Mouse (Mus musculus) T-cell, adult 2 months (primary cell): Measurements from ENCODE around the gene Xrcc2.
"Not testable (repeated sequence)": the region's sequence is repeated elsewhere in the genome, so short reads cannot be mapped to it uniquely, and the experiment has no call there.

Source experiments
- DNase-seq: peaks from one replicate; pipeline ENCODE4 v3.0.0; 2022; ENCODE audit warnings: low spot score

Gene Xrcc2

DNA sequence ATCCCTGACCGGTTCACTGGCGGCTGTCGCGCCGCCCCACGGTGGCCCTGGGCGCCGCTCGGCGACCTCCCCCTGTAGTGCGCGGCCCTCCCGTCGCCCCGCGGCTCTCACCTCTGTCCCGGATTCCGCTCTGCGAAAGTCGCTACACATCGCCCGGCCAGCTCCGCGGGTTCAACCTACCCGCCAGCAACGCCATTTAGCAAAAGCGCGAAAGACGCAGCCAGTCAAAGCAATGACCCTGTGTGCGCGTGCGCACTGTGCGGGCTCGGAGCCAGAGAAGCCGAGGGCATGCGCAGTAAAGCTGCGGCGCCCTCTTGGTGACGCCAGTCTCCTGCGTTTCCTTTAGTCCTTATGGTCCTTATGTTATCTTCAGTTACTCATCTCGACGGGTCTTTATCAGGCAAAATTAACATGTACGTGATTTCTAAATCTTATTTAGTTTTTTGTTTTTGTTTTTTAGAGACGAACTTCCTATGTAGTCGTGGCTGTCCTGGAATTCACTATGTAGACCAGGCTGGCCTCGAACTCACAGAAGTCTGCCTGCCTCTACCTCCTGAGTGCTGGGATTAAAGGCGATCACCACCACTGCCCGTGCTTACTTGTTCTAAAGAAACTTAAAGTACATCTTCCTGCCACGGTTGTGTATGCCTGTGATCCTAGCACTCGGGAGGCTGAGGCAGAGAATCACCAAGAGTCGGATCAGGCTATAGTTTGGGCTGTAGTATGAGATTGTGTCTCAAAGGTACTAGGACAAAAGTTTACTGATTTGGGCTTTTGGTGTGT lies at the start of gene Xrcc2:
Xrcc2 (minus strand) TSS at position 259 of the 783 bp plus-strand sequence.
- DNase-seq = peak; percentile 95

GRCm38 (mm10) chr5:25754236-25754766 lies 48.7 kb upstream of the Xrcc2 start:
- DNase-seq = no peak

DNA sequence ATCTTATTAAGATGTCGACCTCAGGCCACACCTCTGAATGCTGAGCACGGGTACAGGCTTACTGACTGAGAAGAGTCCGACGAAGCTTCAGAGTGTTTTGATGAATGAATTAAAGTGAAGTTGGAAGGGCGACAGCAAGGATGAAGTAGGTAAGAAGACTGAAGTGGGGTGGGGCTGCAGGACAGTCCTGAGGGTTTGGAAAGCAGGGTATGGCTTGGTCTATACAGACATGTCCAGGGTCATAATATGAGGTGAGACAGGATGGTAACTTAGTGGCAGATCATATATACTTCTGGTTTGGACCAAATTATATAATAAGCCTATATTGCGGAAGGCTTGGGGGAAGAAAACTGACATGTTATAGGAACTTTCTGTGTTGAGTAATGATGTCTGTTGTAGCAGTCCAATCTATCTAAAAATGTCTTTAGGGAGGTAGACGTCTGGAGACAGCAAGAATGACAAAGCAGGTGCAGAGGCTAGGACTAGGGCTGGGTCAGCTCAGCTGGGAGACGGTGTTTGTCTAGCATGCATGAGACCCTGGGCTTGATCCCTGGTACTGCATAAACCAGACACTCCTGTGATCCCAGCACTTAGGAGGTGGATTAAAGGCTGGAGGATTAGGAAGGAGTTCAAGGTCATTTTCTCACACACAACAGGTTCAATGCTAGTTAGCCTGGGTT lies 48.1 kb upstream of the Xrcc2 start:
- DNase-seq = no peak

GRCm38 (mm10) chr5:25752862-25753261 lies 47.2 kb upstream of the Xrcc2 start:
- DNase-seq = no peak

DNA sequence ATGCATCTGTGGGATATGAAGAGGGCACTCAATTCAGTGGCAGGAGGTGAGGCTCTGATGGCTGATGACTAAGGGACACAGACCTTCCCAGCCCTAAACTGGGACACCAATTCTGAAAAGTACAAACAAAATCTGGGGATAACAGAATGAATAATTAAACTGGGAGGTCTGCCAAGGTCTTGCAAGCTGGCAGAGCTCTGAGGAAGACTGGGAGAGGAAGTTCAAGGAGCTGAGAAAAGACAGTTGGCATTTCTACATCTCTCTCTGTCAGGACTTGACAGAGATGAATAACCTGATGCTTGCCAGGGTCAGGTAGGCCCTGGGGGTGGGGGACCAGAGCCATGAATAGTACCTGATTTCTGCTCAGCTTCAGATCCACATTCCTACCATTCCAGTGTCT lies 45.9 kb upstream of the Xrcc2 start:
- DNase-seq = no peak

DNA sequence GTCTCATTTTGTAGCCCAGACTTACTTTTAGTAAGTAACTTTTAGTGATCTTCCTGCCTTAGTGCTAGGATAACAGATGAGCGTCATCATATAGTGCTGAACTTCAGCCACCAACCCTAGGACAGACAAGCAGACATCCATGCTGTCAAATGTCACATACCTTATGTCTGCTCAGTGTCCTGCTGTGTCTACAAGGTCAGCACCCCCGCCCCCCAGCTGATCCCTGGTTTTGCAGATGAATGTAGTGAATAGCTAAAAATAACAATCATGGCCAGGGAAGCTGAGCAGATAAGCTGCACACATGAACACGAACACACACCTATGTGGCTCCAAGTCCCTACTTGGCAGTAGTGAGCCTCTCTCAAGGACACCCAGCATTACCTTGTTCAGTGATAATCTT lies 43.0 kb upstream of the Xrcc2 start:
- DNase-seq = no peak

- no peak for DNase-seq
Measured at GRCm38 (mm10) chr5:25747904-25748303, 42.3 kb upstream of the Xrcc2 start.

DNA sequence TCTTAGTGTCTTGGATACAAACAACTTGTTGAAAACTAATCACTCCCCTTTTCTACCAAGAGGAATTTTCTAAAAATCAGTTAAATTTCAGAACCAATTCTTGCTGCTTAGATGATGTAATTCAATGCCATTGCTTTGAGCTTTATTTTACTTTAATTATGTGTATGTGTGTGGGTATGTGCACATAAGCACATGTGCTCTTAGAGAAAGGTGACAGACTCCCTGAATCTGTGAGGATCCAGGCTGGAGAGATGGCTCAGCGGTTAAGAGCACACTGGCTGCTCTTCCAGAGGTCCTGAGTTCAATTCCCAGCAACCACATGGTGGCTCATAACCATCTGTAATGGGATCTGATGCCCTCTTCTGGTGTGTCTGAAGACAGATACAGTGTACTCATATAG lies 33.3 kb upstream of the Xrcc2 start:
- DNase-seq = not testable (repeated sequence)

DNA sequence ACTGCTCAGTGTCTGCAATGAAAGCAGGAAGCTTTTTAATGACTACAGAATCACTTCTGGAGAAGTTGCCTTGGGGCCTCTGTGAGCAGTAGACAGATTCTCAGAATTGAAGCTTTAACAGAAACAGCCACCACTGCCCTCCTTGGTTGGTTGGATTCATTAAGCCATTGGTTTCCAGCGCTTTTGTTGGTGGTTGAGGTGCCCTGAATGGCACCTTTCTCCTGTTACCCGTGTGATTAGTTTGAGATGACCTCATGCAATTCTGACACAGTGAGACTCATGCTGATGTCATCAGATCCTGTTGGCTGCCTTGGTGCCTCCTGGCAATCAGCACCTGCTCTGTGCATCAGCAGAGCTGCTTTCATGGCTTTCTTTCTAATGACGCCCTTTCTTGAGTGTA lies 32.8 kb upstream of the Xrcc2 start:
- no peak for DNase-seq

DNA sequence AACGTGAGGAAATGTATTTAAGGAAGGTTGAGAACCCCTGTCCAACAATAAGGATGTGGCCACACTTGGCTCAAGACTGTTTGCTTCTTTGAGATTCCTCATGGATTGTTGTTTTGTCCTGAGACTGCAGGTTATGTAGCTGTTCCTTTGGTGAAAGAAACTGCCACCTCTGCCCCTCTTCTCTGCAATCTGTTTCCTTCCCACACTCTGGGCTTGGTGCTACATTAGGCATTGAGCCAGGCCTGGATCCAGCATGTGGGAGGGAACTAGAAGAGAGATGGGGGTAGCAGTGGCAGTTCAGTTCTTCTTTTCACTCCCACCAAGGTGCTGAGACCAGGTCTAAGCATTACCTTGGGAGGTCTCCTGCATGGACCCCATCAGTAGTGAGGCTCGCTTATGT lies 30.2 kb upstream of the Xrcc2 start:
- DNase-seq = no peak

DNA sequence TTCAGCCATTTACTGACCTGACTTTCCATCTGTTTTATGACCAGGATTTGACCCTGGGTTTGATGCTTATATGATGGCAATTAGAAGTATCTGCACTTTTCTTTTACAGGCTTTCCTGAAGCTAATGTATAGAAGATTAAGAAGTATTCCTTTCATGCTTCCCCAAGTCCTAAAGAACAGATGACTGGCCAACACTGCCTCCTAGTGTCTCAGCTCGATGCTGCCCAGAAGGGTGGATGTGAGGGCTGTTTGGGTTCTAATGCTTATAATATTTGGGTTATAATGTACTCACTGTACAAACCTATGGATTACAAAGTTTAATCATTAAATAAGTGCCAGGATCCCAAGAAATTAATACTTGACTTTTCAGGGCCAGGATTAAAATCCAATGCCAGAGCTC lies 28.7 kb upstream of the Xrcc2 start:
- peak; percentile 11 for DNase-seq

- DNase-seq = no peak
Measured at GRCm38 (mm10) chr5:25724134-25724675, 18.6 kb upstream of the Xrcc2 start.

GRCm38 (mm10) chr5:25723016-25723415 lies 17.4 kb upstream of the Xrcc2 start:
- no peak for DNase-seq

GRCm38 (mm10) chr5:25719390-25719789 lies 13.8 kb upstream of the Xrcc2 start:
- no peak for DNase-seq

- DNase-seq = peak; percentile 47
Measured at GRCm38 (mm10) chr5:25713001-25713706, 7.5 kb upstream of the Xrcc2 start.

DNA sequence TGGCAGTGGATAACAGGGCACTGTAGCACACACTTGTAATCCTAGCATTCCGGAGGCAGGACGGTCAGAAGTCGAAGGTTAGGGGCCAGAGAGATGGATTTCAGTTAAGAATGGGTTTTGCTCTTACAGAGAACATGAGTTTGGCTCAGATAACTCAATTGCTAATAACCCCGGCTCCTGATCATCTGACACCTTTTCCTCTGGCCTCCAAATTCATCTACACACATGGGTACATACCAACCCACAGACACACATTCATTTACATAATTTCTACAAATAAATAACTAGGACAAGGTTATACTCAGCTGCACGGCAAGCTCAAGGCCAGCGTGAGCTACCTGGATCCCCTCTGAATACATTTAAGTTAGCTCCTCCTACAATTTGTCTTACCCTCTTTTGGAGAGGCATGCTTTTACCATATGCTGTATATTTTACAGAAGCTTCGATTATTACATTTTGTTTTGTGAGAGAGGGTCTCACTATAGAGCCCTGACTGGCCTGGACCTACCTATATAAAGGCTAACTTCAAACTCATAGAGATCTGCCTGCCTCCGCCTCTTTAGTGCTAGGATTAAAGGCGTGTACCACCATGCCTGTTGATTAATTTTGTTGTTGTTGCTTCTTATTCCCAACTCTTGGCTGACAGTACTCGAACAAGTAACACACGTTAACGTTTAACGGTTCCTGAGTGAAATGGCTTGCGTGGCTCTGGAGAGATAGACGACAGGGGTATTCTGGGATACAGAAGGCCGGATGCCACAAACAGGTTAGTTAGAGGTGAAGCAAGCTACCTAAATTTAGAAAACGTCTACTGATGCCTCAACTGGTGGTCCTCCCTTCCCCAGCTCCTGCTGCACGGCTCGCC lies 691 bp downstream of the Xrcc2 start:
- DNase-seq = no peak

DNA sequence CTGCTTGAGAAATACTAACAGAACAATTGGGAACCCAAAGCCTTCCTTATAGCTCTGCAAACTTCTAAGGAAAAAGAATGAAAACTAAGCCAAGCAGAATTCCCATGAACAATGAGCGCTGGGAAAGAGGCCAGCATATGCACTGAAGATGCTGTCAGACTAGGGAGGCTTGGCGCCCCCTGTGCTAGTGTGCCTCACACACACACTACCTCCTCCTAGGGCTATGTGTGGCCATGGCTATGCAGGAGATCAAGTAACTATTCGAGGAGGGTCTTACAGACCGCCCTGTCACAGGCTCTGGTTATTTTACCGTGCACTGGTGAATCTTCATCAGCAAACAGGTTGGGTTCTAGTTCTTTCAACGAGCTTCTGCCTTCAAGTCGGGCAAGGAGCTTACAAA lies 7.7 kb downstream of the Xrcc2 start:
- no peak for DNase-seq

DNA sequence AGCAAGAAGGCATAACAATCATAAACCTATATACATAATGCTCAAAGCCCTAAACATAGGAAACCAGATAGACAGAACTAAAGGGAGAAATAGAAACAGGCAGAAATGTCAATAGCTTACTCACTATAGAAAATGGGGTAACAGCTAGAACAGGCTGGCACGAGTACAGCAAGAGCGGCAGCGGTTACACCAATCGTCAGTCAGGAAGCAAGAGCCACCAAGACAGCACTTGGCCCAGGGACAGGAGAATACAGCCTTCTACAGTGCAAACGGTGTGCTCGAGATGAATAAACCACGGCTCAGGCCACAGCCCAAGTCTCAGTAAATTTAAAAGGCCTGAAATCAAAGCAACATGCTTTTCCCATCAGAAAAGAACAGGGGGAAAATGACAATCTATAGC lies 9.4 kb downstream of the Xrcc2 start:
- DNase-seq = no peak

DNA sequence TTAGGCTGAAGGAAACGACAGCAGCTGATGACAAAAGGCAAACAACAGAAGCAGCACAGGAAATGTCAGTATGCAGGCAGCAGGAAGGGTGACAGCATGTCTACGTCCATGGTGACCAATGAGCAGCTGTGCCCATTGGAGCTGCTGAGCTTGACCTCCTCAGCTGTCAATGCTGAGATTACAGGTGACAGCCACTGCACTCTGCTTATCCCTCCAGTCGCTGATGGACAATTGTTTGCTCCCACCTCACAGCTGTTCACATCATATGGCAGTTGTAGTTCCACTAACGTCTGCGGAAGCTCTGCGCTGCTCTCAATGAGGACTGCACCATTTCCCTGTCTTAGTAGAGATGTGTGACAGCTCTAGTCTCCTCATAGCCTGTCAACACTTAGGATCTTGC lies 9.8 kb downstream of the Xrcc2 start:
- DNase-seq = no peak

DNA sequence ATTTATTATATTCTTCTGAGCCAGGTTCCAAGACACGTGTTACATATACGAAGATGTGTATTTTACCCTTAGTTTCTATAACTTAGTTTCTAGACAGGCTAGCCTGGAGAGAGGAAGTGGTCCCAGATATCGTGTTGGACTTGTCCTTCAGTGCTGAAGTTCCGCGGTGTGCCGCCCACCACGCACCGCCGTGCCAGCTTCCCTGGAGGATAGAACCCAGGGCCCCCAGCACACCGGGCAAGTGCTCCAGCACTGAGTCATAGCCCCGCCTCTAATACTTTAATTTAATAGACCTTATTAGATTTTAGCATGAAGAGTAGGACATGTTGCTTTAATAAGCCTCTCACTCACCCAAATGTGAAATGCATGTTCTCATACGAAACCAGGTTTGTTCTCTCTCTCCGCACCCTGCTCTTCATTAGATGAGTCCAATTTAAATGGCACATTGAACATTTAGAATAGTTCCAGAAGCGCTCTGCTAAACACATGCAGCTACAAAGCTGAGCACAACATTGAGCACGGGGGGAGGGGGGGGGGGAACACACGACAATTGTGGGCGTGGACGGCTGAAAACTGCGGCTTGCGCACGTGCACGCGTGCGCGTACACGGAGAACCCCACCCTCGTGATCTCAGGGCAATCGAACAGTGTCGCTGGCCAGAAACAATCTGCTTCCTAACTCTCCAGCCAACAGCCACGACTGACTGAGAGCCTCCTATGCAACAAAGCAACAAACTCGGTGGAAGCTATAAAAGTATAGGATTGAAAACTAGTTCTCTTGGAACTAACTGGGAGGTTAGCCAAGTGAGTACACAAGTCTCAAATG lies 33.7 kb downstream of the Xrcc2 start:
- DNase-seq = no peak

DNA sequence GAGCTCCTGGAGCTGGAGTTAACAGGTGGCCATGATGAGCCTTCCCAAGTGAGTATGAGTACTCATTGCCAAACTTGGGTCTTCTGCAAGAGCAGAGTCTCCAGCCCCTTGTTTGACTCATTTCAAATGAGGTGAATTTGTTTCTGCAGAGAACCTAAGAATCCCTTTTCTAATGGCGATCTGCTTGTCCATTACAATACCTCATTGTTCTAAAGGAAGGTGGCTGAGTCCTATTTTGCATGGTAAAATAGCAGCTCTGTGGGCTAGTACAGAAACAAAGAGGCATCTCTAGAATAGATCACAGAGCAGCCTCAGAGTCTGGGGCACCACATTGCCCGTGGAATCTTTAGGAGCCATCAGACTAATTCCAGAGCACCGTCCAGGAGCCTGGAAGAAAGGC lies 34.6 kb downstream of the Xrcc2 start:
- DNase-seq = no peak
